Mouse (Mus musculus): Measurements from ENCODE around the gene St3gal3. TPM values are rescaled to one million over a fixed set of nuclear protein-coding genes. Genes with fewer than 3 reads are reported as not detected.

The St3gal3 gene
- polyA plus RNA-seq, 1 experiment from 2014 or later: 5.5 TPM

DNA sequence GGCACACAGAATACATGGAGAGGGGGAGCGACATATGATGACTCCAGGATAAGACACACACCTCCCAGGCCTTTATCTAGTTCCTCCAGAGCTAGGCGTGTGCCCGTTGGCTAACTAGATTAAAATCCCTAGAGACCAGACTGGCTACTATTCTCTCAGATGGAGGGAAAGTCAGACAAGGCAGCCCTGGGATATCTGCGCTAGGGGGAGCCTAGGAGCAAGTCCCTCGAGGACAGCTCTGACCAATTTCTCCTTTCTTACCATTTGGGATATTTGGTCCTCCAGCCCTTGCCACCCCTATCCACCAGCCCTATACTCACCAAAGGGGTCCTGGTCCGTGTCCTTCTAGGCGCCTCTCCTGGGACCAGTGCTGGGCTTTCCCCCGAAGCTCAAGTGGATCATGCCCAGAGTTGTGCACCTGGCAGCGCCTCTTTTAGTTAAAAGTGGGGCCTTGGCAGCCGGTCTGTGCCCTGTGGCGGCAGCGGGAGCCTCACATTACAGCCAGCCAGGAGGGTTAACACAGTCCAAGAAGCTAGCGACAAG lies 205.9 kb downstream of the St3gal3 start:
- peak; percentile 56 for DNase-seq (ENCODE audit: low spot score)
- peak overlapping the region; percentile 24 for H3K4me3 ChIP-seq (ENCODE audit: low read depth, low read length)
- H3K9ac ChIP-seq (ENCODE audit: low read depth, low read length): peak overlapping the region; percentile 8; the same call in 1 of the 2 replicates
- peaks cover 6% of the 10 kb centered on the region for H3K4me1 ChIP-seq (replicated peaks; ENCODE audit: control insufficient read depth, insufficient read depth, low read length)
- H3K27ac ChIP-seq (ENCODE audit: low read depth, low read length): no peak overlapping the region
- peaks cover 45% of the 10 kb centered on the region for H3K27me3 ChIP-seq (ENCODE audit: control insufficient read depth, insufficient read depth, low read length)
- 4% methylated on average over 13 of the region's 13 CpGs for WGBS
- no peaks in the 10 kb centered on the region for H3K36me3 ChIP-seq (ENCODE audit: control insufficient read depth, insufficient read depth, low read length)
- H3K4me2 ChIP-seq (replicated peaks; ENCODE audit: low read depth, low read length): peak overlapping the region; percentile 54
- ATAC-seq (ENCODE audit: low FRiP score): peak; percentile 12; the same call in 1 of the 2 replicates
- no peaks in the 10 kb centered on the region for H3K9me3 ChIP-seq (ENCODE audit: control insufficient read depth, low read length)

DNA sequence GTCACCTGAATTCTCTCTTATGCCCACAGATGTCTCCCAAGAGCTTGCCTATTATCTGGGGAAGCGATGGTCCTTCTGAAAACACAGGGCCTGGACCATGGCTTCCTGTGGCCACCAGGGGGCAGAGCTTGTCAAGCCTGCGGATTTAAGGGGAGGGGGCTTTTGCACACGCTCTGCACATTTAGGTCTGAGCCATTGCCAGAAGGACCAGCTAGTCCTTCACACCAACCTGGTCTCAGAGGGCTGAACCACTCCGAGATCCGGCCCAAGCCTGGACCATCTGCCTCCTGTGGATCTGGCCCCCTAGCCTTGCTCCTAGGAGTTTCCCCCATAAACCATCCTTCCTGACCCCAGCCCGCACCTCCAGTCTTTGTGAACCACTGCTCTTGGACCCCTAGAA lies 206.5 kb downstream of the St3gal3 start:
- WGBS: 9% methylated on average over 6 of the region's 6 CpGs
- Histone ChIP-seq H3K27me3 (ENCODE audit: control insufficient read depth, insufficient read depth, low read length) (peaks cover 45% of the 10 kb centered on the region), H3K4me1 (replicated peaks; ENCODE audit: control insufficient read depth, insufficient read depth, low read length) (peaks cover 6% of the 10 kb centered on the region)

DNA sequence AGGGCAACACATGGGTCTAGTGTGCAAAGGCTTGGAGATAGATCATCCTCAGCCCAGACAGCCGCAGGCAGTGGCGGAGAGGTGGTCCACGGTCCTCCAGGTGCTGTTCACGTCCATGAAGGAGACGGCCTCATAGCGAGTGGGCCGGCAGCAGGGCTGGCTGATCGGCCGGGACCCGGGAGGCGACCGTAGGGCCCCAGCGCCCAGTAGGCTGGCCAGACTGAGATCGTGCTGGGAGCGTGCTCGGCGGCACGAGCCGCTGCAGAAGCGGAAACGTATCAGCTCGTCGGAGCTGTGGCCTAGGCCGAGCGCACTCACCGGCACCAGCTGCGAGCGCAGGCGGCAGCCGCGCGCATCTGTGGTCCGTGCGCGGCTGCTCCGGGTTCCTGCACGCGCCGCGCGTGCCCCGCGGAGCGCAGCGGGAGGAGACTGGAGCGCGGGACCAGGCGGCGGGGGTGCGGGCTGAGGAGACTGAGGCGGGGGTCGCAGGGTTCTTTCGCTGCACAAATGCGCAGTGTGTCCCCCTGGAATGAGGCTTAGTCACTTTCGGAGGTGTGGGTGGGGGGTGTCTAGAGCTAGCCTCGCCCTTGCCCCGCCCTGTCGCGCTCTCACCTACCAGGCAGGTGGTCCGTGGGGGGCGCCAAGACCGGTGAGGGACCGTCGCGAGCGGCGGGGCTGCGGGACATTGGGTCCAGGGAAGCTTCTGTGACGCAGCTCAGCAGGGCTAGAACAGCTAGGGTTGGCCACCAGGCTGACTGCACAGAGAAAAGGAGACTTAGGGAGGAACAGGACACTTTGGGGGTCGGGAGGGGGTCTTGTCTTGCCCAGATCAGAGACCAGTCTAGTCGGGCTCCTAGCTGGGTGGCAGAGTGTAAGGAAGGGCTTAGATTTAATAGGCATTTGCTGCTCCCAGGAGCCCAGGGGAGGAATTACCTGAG lies 207.9 kb downstream of the St3gal3 start:
- DNase-seq (ENCODE audit: low spot score) (peak; percentile 71), ATAC-seq (ENCODE audit: low FRiP score) (peak; percentile 75)
- Histone ChIP-seq H3K9ac (ENCODE audit: low read depth, low read length) (peak overlapping the region; percentile 59), H3K27ac (ENCODE audit: low read depth, low read length) (no peak overlapping the region), H3K36me3 (ENCODE audit: control insufficient read depth, insufficient read depth, low read length) (no peaks in the 10 kb centered on the region), H3K4me1 (replicated peaks; ENCODE audit: control insufficient read depth, insufficient read depth, low read length) (peaks cover 6% of the 10 kb centered on the region), H3K4me3 (ENCODE audit: low read depth, low read length) (peak overlapping the region; percentile 47), H3K27me3 (ENCODE audit: control insufficient read depth, insufficient read depth, low read length) (peaks cover 45% of the 10 kb centered on the region), H3K9me3 (ENCODE audit: control insufficient read depth, low read length) (no peaks in the 10 kb centered on the region), H3K4me2 (replicated peaks; ENCODE audit: low read depth, low read length) (peak overlapping the region; percentile 92)
- WGBS: 2% methylated on average over 47 of the region's 71 CpGs

More for the DNA sequence above, 206.5 kb downstream of the St3gal3 start:
- no peak overlapping the region for H3K27ac ChIP-seq (ENCODE audit: low read depth, low read length)
- peak; percentile 36 for ATAC-seq (ENCODE audit: low FRiP score)
- peak; percentile 88 for DNase-seq (ENCODE audit: low spot score)
- H3K4me3 ChIP-seq (ENCODE audit: low read depth, low read length): no peak overlapping the region
- H3K36me3 ChIP-seq (ENCODE audit: control insufficient read depth, insufficient read depth, low read length): no peaks in the 10 kb centered on the region
- H3K9ac ChIP-seq (ENCODE audit: low read depth, low read length): no peak overlapping the region
- H3K4me2 ChIP-seq (replicated peaks; ENCODE audit: low read depth, low read length): no peak overlapping the region
- no peaks in the 10 kb centered on the region for H3K9me3 ChIP-seq (ENCODE audit: control insufficient read depth, low read length)

DNA sequence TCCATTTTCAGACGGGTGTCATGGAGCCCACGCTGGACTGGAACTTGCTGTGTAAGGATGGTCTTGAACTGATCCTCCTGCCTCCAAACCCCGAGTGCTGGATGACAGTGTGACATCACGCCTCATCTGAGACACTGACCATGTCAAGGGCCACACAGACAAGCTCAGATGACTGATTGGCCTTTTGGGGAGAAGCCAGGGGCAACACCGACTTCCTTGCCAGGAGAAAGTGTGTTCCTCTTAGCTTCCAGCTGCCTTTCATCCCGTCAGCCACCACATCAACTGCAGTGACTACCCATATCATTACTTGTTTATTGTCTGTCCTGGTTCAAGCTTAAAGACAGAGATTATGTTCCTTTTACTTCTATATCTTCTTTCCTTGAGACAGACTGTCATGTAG lies 209.8 kb downstream of the St3gal3 start:
- H3K4me3 ChIP-seq (ENCODE audit: low read depth, low read length): no peak overlapping the region
- ATAC-seq (ENCODE audit: low FRiP score) (no peak), DNase-seq (ENCODE audit: low spot score) (no peak)
- H3K9ac ChIP-seq (ENCODE audit: low read depth, low read length): no peak overlapping the region
- no peaks in the 10 kb centered on the region for H3K9me3 ChIP-seq (ENCODE audit: control insufficient read depth, low read length)
- H3K4me2 ChIP-seq (replicated peaks; ENCODE audit: low read depth, low read length): no peak overlapping the region
- H3K36me3 ChIP-seq (ENCODE audit: control insufficient read depth, insufficient read depth, low read length): no peaks in the 10 kb centered on the region
- H3K27ac ChIP-seq (ENCODE audit: low read depth, low read length): no peak overlapping the region
- 59% methylated on average over 4 of the region's 6 CpGs for WGBS
- H3K27me3 ChIP-seq (ENCODE audit: control insufficient read depth, insufficient read depth, low read length): peaks cover 39% of the 10 kb centered on the region
- H3K4me1 ChIP-seq (replicated peaks; ENCODE audit: control insufficient read depth, insufficient read depth, low read length): peaks cover 6% of the 10 kb centered on the region

DNA sequence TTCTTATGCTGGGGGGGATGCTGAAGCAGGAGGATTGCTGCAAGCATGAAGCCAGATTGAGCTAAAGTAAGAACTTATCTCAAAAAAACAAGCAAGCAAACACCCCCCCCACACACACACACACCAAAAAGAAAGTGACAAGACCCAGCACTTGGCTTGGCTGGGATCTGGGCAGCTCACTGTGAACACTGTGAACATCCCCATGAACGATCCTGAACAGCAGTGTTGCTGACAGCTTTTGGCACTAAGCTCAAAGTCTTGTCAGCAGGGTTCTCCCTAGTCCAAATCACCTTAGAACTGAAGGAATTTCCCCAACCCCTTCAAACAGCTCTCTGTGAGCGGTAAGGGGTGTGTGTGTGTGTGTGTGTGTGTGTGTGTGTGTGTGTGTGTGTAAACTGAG lies 211.3 kb downstream of the St3gal3 start:
- ATAC-seq (ENCODE audit: low FRiP score): no peak

DNA sequence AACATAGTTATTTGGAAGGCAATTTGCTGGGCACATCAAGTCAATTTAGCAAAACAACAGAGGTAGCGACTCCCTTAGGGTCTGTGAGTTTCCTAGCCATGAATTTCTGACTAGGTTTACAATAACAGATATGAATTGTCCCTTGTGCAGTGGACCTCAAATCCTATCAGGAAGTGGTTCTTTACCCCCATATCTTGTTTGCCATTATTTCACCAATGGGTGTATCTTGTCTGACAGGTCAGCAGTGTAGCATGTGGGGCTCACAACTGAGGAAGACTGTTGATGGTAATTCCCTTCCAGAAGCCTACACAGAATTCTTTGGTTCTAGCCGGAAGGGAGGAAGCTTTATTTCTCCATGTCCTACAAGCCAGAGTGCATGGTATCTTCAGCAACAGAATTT lies 213.4 kb downstream of the St3gal3 start:
- DNase-seq (ENCODE audit: low spot score): no peak
- Histone ChIP-seq H3K4me2 (replicated peaks; ENCODE audit: low read depth, low read length) (no peak overlapping the region), H3K27ac (ENCODE audit: low read depth, low read length) (no peak overlapping the region), H3K36me3 (ENCODE audit: control insufficient read depth, insufficient read depth, low read length) (no peaks in the 10 kb centered on the region), H3K27me3 (ENCODE audit: control insufficient read depth, insufficient read depth, low read length) (peaks cover 11% of the 10 kb centered on the region), H3K9me3 (ENCODE audit: control insufficient read depth, low read length) (no peaks in the 10 kb centered on the region), H3K9ac (ENCODE audit: low read depth, low read length) (no peak overlapping the region), H3K4me3 (ENCODE audit: low read depth, low read length) (no peak overlapping the region), H3K4me1 (replicated peaks; ENCODE audit: control insufficient read depth, insufficient read depth, low read length) (no peaks in the 10 kb centered on the region; the same call in 1 of the 2 replicates)
- no peak for ATAC-seq (ENCODE audit: low FRiP score)
- 90% methylated on average over 2 of the region's 2 CpGs for WGBS

More for the DNA sequence above, 211.3 kb downstream of the St3gal3 start:
- Histone ChIP-seq H3K4me3 (ENCODE audit: low read depth, low read length) (no peak overlapping the region), H3K4me2 (replicated peaks; ENCODE audit: low read depth, low read length) (no peak overlapping the region), H3K27ac (ENCODE audit: low read depth, low read length) (no peak overlapping the region), H3K4me1 (replicated peaks; ENCODE audit: control insufficient read depth, insufficient read depth, low read length) (peaks cover 2% of the 10 kb centered on the region; the same call in 1 of the 2 replicates), H3K27me3 (ENCODE audit: control insufficient read depth, insufficient read depth, low read length) (peaks cover 28% of the 10 kb centered on the region), H3K9ac (ENCODE audit: low read depth, low read length) (no peak overlapping the region), H3K9me3 (ENCODE audit: control insufficient read depth, low read length) (no peaks in the 10 kb centered on the region), H3K36me3 (ENCODE audit: control insufficient read depth, insufficient read depth, low read length) (no peaks in the 10 kb centered on the region)
- WGBS: 74% methylated on average over 2 of the region's 2 CpGs
- DNase-seq (ENCODE audit: low spot score): no peak

DNA sequence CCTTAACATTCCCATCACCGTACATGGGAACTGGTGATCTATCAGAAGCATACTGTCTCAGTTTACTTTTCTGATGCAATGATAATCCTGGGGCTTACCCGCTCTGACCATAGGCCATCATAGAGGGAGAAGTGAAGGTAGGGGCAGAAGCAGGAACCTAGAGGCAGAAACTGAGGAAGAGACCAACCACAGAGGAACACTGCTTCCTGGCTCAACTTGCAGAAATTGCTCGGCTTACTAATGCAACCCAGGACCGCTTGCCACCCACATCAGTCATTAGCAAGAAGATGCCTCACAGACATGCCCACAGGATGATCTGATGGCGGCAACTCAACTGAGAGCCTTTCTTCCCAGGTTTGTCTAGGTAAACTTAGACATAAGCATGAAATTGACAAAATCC lies 216.0 kb downstream of the St3gal3 start:
- Histone ChIP-seq H3K9me3 (ENCODE audit: control insufficient read depth, low read length) (no peaks in the 10 kb centered on the region), H3K36me3 (ENCODE audit: control insufficient read depth, insufficient read depth, low read length) (no peaks in the 10 kb centered on the region), H3K4me1 (replicated peaks; ENCODE audit: control insufficient read depth, insufficient read depth, low read length) (peaks cover 2% of the 10 kb centered on the region; the same call in 1 of the 2 replicates), H3K9ac (ENCODE audit: low read depth, low read length) (no peak overlapping the region), H3K27me3 (ENCODE audit: control insufficient read depth, insufficient read depth, low read length) (no peaks in the 10 kb centered on the region), H3K4me3 (ENCODE audit: low read depth, low read length) (no peak overlapping the region), H3K4me2 (replicated peaks; ENCODE audit: low read depth, low read length) (no peak overlapping the region), H3K27ac (ENCODE audit: low read depth, low read length) (no peak overlapping the region)
- ATAC-seq (ENCODE audit: low FRiP score): no peak
- no peak for DNase-seq (ENCODE audit: low spot score)
- 87% methylated on average over 5 of the region's 5 CpGs for WGBS

DNA sequence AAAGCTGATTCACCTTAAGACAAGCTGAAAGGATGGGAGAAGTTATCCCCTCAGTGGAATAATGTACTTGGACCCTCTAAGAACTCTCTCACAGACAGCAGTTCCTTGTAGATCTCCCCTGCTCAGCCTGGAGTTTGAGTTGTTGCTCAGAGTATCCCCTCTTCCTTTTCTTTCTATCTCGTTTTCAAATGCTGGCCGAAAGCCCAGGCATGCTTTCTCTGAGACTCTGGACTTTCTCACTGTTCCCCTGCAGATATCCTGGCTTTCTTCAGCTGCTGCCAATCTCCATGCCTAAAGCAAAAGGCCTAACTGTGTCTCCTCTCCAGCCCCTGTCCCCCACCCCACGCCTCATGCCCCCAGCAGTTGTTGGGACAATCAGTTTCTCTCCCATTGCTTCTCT lies 216.5 kb downstream of the St3gal3 start:
- ATAC-seq (ENCODE audit: low FRiP score) (no peak), DNase-seq (ENCODE audit: low spot score) (no peak)
- H3K4me1 ChIP-seq (replicated peaks; ENCODE audit: control insufficient read depth, insufficient read depth, low read length): peaks cover 6% of the 10 kb centered on the region; the same call in 1 of the 2 replicates
- no peak overlapping the region for H3K9ac ChIP-seq (ENCODE audit: low read depth, low read length)
- H3K27me3 ChIP-seq (ENCODE audit: control insufficient read depth, insufficient read depth, low read length): no peaks in the 10 kb centered on the region
- H3K9me3 ChIP-seq (ENCODE audit: control insufficient read depth, low read length): no peaks in the 10 kb centered on the region
- no peak overlapping the region for H3K4me2 ChIP-seq (replicated peaks; ENCODE audit: low read depth, low read length)
- 90% methylated on average over 3 of the region's 3 CpGs for WGBS
- no peak overlapping the region for H3K4me3 ChIP-seq (ENCODE audit: low read depth, low read length)
- H3K27ac ChIP-seq (ENCODE audit: low read depth, low read length): no peak overlapping the region
- no peaks in the 10 kb centered on the region for H3K36me3 ChIP-seq (ENCODE audit: control insufficient read depth, insufficient read depth, low read length)
